Mouse (Mus musculus) lung, postnatal 0 days (tissue): Measurements from ENCODE around the gene 1700042G07Rik.
"Not testable (repeated sequence)": the region's sequence is repeated elsewhere in the genome, so short reads cannot be mapped to it uniquely, and the experiment has no call there.

Source experiments
- CTCF ChIP-seq: IDR thresholded peaks from 2 replicates; pipeline ENCODE4 v1.5.1; 2016; ENCODE audit warnings: antibody characterized with exemption, mild to moderate bottlenecking
- EP300 ChIP-seq: IDR thresholded peaks from 2 replicates; pipeline ENCODE4 v1.6.1; 2016; ENCODE audit warnings: antibody characterized with exemption, mild to moderate bottlenecking, control low read depth

GRCm38 (mm10) chr4:116217661-116218060 is 44.5 kb downstream of the 1700042G07Rik start:
- not testable (repeated sequence) for TF ChIP-seq EP300, CTCF
